Mouse (Mus musculus) stomach, postnatal 0 days (tissue): ENCODE results near the gene Ugt1a6a.

ENCODE experiments used
- CTCF ChIP-seq: IDR thresholded peaks from 2 replicates; pipeline ENCODE4 v1.5.1; 2016; ENCODE audit warnings: antibody characterized with exemption, low read depth, mild to moderate bottlenecking, moderate library complexity
- EP300 ChIP-seq: optimal IDR thresholded peaks from 2 replicates; pipeline ENCODE3; 2016; ENCODE audit warnings: antibody characterized with exemption

DNA sequence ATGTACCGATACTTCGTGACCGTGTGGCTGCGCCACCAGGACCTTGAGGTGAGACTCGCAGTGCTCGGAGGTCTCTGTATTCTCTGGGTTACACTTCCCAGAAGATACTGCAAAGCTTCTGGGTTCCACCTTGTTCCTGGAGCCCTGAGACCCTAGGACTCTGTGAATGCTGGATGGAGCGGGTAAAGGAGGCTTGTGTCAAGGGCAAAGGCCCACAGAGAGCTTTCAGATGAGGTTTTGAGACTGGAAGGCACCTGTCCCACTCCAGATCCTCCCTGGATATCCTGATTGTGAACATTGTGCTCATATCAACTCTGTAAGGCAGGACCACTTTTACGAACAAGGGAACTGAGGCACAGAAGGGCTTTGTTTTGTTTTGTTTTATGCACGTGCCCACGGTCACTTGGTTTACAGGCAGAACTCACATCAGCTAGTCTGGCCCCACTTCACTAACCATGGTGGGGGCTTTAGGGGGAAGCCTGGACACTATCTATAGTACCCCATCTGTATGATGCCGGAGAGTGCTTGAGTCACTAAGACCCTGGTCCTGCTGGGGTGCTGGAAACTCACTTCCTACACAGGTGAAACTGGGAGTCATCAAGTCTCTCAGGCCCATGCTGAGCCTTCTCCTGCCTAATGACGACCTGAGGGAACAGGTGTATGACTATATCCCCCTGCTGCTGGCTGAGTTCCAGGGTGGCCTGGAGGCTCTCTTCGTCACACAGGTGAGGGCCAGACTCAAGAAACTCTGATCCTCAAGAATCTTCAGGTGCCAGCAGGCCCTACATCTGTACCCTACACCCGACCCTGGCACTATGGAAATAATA, 99.0 kb downstream of the Ugt1a6a start:
- TF ChIP-seq CTCF = no peak
- no peak for TF ChIP-seq EP300
